Mouse (Mus musculus) intestine, embryonic 16.5 days (tissue): ENCODE measurements around the gene Kif2c. TPM values are rescaled to one million over a fixed set of nuclear protein-coding genes. Genes with fewer than 3 reads are reported as not detected.

Experiments
- ATAC-seq: fragments of 200-750 bp; cut with Nextera tagmentation; 2 replicates; pipeline ENCODE4 v1.8.0; 2017; ENCODE audit warnings: moderate TSS enrichment, moderate library complexity
- H3K27ac ChIP-seq: fragments of 300-500 bp; sonication (generic); 2 replicates; pipeline ENCODE4 v1.5.1; 2014; ENCODE audit warnings: mild to moderate bottlenecking, low read length
- H3K27me3 ChIP-seq: fragments of 300-500 bp; sonication (generic); replicated peaks from 2 replicates; pipeline ENCODE4 v1.6.1; 2014; ENCODE audit warnings: low read length, control low read depth, mixed read lengths; ENCODE audit not compliant: control insufficient read depth, insufficient read depth
- H3K36me3 ChIP-seq: fragments of 300-500 bp; sonication (generic); 2 replicates; pipeline ENCODE4 v1.6.1; 2014; ENCODE audit warnings: low read length, control low read depth; ENCODE audit not compliant: control insufficient read depth, insufficient read depth
- H3K4me1 ChIP-seq: fragments of 300-500 bp; sonication (generic); 2 replicates; pipeline ENCODE4 v1.6.1; 2014; ENCODE audit warnings: low read length, control low read depth, mixed read lengths; ENCODE audit not compliant: control insufficient read depth, insufficient read depth
- H3K4me2 ChIP-seq: fragments of 300-500 bp; sonication (generic); 2 replicates; pipeline ENCODE4 v1.6.1; 2014; ENCODE audit warnings: low read depth, low read length, control low read depth
- H3K4me3 ChIP-seq: fragments of 300-500 bp; sonication (generic); 2 replicates; pipeline ENCODE4 v1.5.1; 2014; ENCODE audit warnings: mild to moderate bottlenecking, low read length
- H3K9ac ChIP-seq: fragments of 300-500 bp; sonication (generic); 2 replicates; pipeline ENCODE4 v1.6.1; 2014; ENCODE audit warnings: low read depth, low read length
- H3K9me3 ChIP-seq: fragments of 300-500 bp; sonication (generic); 2 replicates; pipeline ENCODE4 v1.6.1; 2016; ENCODE audit warnings: low read length, control low read depth; ENCODE audit not compliant: control insufficient read depth
- WGBS: fragments of 180-500 bp; shearing (Covaris S2); extraction: QIAGEN DNeasy Blood & Tissue Kit; methylation state at CpG from one replicate; pipeline ENCODE4 v1.1.7; 2014; 5-methylcytosine and 5-hydroxymethylcytosine counted together
- polyA plus RNA-seq: library from polyadenylated mRNA; unstranded; fragments of >200 nt; fragmentation: Nextera tagmentation; extraction: Ambion mirVana; gene quantifications from 2 replicates; pipeline ENCODE4 v1.2.1, GENCODE M21; 2015

The Kif2c gene
- polyA plus RNA-seq, 1 experiment from 2014 or later, result 41.3 TPM

DNA sequence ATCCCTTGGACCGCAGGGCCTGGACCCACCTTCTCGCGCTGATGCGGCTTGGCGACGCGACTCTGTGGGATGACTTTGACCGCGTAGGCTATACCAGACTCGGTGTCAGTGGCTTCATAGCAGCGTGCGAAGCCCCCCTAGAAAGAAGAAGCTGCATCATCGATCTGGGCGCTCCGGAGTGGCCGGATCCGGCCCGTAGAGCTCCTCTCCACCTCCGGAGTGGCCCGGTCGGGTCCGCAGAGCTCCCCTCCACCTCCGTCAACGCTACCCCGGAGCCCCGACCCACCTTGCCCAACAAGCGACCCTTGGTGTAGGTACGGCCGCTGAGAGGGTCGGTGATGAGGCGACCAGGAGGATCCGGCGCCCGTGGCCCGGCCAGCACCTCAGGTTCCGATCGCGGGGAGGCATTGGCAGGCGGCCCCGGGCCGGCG, 49.1 kb downstream of the Kif2c start:
- peak; percentile 5; the same call in 1 of the 2 replicates for ATAC-seq

DNA sequence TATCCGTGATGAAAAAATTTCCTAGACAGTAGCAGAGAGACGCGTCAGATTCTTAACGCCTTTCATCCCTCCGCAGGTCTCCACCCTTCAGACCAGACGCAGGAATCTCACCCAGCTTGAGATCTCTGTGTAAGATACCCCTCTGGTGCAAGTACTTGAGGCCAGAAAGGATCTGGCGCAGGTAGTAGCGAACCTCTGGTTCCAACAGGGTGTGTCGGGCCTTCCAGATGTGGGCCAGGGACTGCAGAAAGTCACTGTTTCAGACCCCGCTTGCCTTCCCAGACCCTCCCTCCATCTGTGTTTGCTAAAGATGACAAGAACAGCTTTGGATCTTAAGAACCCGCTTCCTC, 49.7 kb downstream of the Kif2c start:
- Histone ChIP-seq H3K4me1 (peaks cover 20% of the 10 kb centered on the region), H3K4me3 (peak overlapping the region; percentile 91), H3K27me3 (peaks cover 3% of the 10 kb centered on the region; the same call in 1 of the 2 replicates), H3K27ac (no peak overlapping the region), H3K4me2 (peak overlapping the region; percentile 99), H3K9me3 (no peaks in the 10 kb centered on the region), H3K9ac (peak overlapping the region; percentile 95), H3K36me3 (peaks cover 11% of the 10 kb centered on the region)
- ATAC-seq, result no peak
- WGBS, result 29% methylated on average over 11 of the region's 11 CpGs

More for the DNA sequence above, 49.1 kb downstream of the Kif2c start:
- Histone ChIP-seq H3K9ac (peak overlapping the region; percentile 95), H3K9me3 (no peaks in the 10 kb centered on the region), H3K27me3 (peaks cover 3% of the 10 kb centered on the region; the same call in 1 of the 2 replicates), H3K27ac (peak overlapping the region; percentile 37; the same call in 1 of the 2 replicates), H3K4me1 (peaks cover 20% of the 10 kb centered on the region), H3K4me2 (peak overlapping the region; percentile 99), H3K4me3 (peak overlapping the region; percentile 91), H3K36me3 (peaks cover 6% of the 10 kb centered on the region)
- WGBS, result under 1% methylated on average over 42 of the region's 42 CpGs

DNA sequence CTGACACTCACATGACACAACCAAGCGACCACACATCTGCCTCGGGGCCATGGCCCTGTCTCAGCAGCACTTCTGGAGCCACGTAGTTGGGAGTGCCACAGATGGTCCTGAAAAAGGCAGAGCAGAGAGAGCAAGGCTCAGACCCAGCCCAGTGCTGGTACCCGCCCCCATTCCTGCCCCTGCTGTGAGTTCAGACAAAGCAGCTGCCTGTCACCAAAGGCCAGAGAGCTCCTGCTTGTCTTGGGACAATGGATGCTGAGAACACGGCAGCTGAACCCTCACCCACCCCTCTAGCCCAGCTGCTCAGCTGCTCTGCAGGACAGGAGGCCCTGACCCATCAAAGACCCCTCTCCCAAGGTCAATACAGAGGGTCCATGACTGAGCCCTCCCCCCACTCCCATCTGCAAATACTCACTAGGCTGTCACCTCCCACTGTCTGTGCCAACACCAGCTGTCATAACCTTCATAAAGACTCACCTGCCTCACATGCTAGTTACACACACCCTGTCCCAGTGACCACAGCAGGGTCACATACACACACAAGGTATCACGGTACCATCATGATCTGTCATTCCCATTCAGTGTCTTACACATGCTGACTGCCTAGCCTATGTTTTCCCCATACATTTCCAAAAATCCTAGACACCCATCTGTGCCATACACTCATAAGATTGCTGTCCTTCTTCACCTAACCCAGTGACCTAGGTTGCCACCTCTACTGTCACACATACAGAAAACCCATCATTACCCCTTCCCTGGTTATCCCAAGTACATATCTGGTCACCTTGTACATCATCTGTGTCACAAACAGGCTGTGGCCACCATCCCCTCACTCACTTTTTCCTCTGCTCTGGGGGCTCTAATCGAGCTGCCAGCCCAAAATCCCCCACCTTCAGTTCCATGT, 50.3 kb downstream of the Kif2c start:
- Histone ChIP-seq H3K27ac (no peak overlapping the region), H3K9me3 (no peaks in the 10 kb centered on the region), H3K4me3 (peak overlapping the region; percentile 91), H3K27me3 (peaks cover 3% of the 10 kb centered on the region; the same call in 1 of the 2 replicates), H3K36me3 (peaks cover 11% of the 10 kb centered on the region), H3K4me2 (no peak overlapping the region), H3K9ac (peak overlapping the region; percentile 95; the same call in 1 of the 2 replicates), H3K4me1 (peaks cover 20% of the 10 kb centered on the region)
- ATAC-seq, result no peak
- 49% methylated on average over 7 of the region's 7 CpGs for WGBS

DNA sequence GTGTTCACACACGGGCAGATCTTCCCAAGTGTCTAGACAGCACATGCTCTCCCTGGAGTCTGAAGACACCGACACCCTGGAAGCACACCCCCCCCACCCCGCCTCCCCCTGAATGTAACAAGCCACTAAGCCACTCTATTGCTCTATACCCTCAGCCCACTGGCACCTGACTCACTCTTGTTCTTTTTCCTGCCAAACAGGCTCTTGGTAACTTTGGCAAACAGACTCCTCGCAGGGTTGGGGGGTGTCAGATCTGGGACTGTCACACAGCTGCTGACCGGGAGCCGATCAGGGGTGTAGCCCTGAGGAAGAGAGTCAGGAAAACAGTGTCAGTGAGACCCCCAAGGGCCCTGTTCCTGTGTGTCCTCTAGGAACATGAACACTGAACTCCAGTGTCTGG, 51.2 kb downstream of the Kif2c start:
- Histone ChIP-seq H3K4me3 (no peak overlapping the region), H3K9ac (no peak overlapping the region), H3K4me2 (no peak overlapping the region), H3K36me3 (peaks cover 11% of the 10 kb centered on the region), H3K9me3 (no peaks in the 10 kb centered on the region), H3K27ac (no peak overlapping the region), H3K4me1 (peaks cover 25% of the 10 kb centered on the region), H3K27me3 (peaks cover 3% of the 10 kb centered on the region; the same call in 1 of the 2 replicates)
- 78% methylated on average over 6 of the region's 6 CpGs for WGBS
- no peak for ATAC-seq

DNA sequence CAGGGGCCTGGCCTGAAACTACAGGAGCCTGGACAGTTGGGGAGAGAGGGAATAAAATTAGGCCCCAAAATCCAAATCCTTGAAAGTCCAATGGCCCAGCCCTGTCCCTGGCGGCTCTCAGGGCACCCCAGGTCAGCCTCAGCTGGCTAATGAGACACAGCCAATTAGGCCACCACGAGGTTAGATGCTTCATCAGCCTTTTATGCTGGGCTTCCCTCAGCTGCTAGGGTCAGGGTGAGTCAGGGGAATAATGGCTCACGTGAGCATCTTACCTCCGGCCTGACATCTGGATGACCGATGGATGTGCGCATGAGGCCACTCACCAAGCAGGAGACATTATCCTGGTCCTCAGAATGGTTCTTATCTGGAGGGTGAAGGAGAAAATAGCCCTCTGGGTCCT, 51.6 kb downstream of the Kif2c start:
- no peak for ATAC-seq
- Histone ChIP-seq H3K4me3 (no peak overlapping the region), H3K4me1 (peaks cover 29% of the 10 kb centered on the region), H3K27ac (no peak overlapping the region), H3K9me3 (no peaks in the 10 kb centered on the region), H3K4me2 (no peak overlapping the region), H3K36me3 (peaks cover 11% of the 10 kb centered on the region), H3K9ac (no peak overlapping the region), H3K27me3 (peaks cover 3% of the 10 kb centered on the region; the same call in 1 of the 2 replicates)
- WGBS, result 82% methylated on average over 6 of the region's 6 CpGs

DNA sequence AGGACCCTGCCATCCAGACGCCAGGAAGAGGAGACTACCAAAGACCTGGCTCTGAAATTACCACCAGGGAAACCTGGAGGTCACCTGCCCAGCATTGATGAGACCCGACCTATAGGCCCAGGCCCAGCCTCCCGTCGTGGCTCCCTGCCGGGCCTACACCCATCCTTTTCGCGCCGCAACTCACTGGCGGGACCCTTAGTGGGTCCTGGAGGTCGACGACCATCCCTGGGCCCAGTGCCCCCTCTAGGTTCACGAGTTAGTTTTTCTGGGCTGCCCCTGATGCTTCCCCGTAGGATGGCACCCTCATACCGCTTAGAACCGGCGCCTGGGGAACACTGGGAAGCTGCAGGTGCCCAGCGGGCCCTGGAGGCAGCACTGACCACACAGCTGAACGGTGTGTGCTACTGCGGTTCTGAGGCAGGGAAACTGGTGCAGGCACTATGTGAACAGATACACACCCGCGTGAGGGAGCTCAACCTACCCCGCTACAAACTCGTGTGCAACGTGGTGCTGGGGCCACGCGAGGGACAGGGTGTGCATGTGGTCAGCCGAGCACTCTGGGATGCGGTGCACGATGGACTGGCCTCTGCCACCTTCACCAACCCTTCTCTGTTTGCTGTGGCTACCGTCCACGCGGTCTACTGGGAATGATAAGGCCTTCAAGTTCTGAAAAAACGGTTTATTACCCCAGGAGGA, 54.3 kb downstream of the Kif2c start:
- Histone ChIP-seq H3K9ac (no peak overlapping the region), H3K4me3 (no peak overlapping the region), H3K9me3 (no peaks in the 10 kb centered on the region), H3K36me3 (peaks cover 11% of the 10 kb centered on the region), H3K27me3 (peaks cover 3% of the 10 kb centered on the region; the same call in 1 of the 2 replicates), H3K4me1 (peaks cover 32% of the 10 kb centered on the region), H3K27ac (no peak overlapping the region), H3K4me2 (no peak overlapping the region)
- WGBS, result 88% methylated on average over 33 of the region's 33 CpGs
- no peak for ATAC-seq

DNA sequence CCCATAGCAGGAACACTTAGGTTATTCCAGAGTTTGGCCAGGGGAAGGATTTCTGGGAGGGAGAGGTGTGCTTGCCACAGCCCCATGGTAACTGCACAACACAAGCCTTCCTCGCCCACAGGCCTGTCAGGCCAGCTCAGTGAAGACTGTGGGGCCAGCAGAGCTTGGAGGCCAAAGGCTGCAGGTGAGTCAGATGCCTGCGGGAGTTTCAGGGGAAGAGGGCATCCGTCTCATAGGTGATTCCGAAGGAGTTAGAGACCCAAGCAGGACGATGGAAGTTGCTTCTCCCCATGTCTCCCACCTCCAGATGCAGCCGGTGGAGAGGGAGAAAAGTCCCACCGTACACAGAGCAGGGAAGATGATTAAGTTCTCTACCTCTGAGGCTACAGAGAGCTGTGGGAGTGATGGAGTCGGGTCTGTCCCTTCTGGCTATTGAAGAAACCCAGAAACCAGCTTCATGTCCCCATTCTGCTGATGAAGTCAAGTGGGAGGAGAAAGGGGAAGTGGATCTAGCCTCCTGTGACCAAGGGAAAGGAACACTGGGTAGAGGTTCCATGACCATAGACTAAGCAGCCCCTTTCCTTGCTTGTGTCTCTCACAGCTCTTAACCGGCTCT, 55.7 kb downstream of the Kif2c start, which contains the start of gene Tctex1d4:
TSS of gene Tctex1d4 (plus strand) at position 120 of the 616 bp plus-strand sequence.
- 72% methylated on average over 9 of the region's 9 CpGs for WGBS
- Histone ChIP-seq H3K4me1 (peaks cover 25% of the 10 kb centered on the region), H3K4me3 (no peak within 1 kb of the TSS), H3K4me2 (peak within 1 kb of the TSS; percentile 32; the same call in 1 of the 2 replicates), H3K36me3 (peaks cover 11% of the 10 kb centered on the region), H3K9me3 (no peaks in the 10 kb centered on the region), H3K27me3 (no peaks in the 10 kb centered on the region), H3K9ac (peak within 1 kb of the TSS; percentile 12), H3K27ac (peak within 1 kb of the TSS; percentile 91)
- ATAC-seq, result peak; percentile 24; the same call in 1 of the 2 replicates

DNA sequence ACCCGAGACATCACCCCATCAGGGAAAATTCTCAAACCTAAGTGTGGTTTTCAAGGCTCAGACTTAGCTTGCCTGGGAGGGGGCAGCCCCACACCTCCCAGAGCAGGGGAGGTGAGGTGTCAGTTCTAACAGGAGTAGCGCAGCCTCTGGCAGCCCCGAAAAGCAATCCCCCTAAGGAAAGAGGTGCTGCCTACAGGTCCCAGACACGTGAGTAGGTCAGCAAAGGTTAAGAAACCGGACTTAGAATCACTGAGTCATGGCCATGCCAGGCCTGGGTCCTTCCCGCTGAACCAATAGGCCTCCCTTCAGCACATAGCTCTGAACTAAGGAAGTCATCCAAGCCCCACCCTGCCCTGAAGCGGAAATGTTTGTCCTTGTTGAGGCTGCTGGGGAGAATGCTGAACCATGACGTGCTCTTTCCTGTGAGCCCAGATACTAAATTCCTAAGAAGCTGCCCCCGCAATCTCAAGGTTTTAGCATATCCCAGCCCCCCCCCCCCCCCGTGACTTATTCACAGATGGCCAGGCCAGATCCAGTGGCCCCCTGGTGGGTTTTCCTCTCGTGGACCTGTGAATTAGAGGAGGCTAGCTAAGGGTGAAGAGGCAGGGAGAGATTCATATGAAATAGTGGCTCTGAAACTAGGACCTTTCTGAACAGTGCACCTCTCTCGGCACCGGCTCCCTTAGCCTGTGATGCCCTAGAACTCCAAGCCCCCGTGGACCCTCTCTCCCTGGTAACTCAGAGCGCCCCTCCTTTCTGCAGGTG, 56.3 kb downstream of the Kif2c start:
- peak overlapping the region; percentile 32; the same call in 1 of the 2 replicates for H3K4me2 ChIP-seq
- H3K4me3 ChIP-seq, result no peak overlapping the region
- H3K27me3 ChIP-seq, result no peaks in the 10 kb centered on the region
- no peaks in the 10 kb centered on the region for H3K9me3 ChIP-seq
- peaks cover 27% of the 10 kb centered on the region for H3K4me1 ChIP-seq
- H3K9ac ChIP-seq, result peak overlapping the region; percentile 12
- peak; percentile 80 for ATAC-seq
- H3K36me3 ChIP-seq, result peaks cover 5% of the 10 kb centered on the region
- H3K27ac ChIP-seq, result peak overlapping the region; percentile 91
- WGBS, result 47% methylated on average over 15 of the region's 15 CpGs
